Mouse (Mus musculus) lung, embryonic 16.5 days (tissue): ENCODE data around the gene Taf1c. TPM values are rescaled to one million over a fixed set of nuclear protein-coding genes. Genes with fewer than 3 reads are reported as not detected.

Experiments
- ATAC-seq: fragments of 200-750 bp; cut with Nextera tagmentation; 2 replicates; pipeline ENCODE4 v1.8.0; 2017; ENCODE audit warnings: low read depth, mild to moderate bottlenecking, moderate library complexity
- H3K27ac ChIP-seq: fragments of 300-500 bp; sonication (generic); 2 replicates; pipeline ENCODE4 v1.5.1; 2014; ENCODE audit warnings: mild to moderate bottlenecking, control low read depth, low read length
- H3K27me3 ChIP-seq: fragments of 300-500 bp; sonication (generic); 2 replicates; pipeline ENCODE4 v1.6.1; 2014; ENCODE audit warnings: low read depth, low read length, mixed read lengths; ENCODE audit not compliant: control insufficient read depth, insufficient read depth
- H3K36me3 ChIP-seq: fragments of 300-500 bp; sonication (generic); 2 replicates; pipeline ENCODE4 v1.6.1; 2014; ENCODE audit warnings: low read length; ENCODE audit not compliant: control insufficient read depth, insufficient read depth
- H3K4me1 ChIP-seq: fragments of 300-500 bp; sonication (generic); replicated peaks from 2 replicates; pipeline ENCODE4 v1.6.1; 2014; ENCODE audit warnings: low read length, mixed read lengths; ENCODE audit not compliant: control insufficient read depth, insufficient read depth
- H3K4me2 ChIP-seq: fragments of 300-500 bp; sonication (generic); 2 replicates; pipeline ENCODE4 v1.6.1; 2014; ENCODE audit warnings: low read depth, low read length, control low read depth
- H3K4me3 ChIP-seq: fragments of 300-500 bp; sonication (generic); 2 replicates; pipeline ENCODE4 v1.5.1; 2014; ENCODE audit warnings: mild to moderate bottlenecking, low read length, control low read depth
- H3K9ac ChIP-seq: fragments of 300-500 bp; sonication (generic); 2 replicates; pipeline ENCODE4 v1.6.1; 2014; ENCODE audit warnings: low read length, control low read depth
- H3K9me3 ChIP-seq: fragments of 300-500 bp; sonication (generic); 2 replicates; pipeline ENCODE4 v1.6.1; 2016; ENCODE audit warnings: low read length; ENCODE audit not compliant: control insufficient read depth
- WGBS: fragments of 180-500 bp; shearing (Covaris S2); extraction: QIAGEN DNeasy Blood & Tissue Kit; methylation state at CpG from one replicate; pipeline ENCODE4 v1.1.7; 2014; 5-methylcytosine and 5-hydroxymethylcytosine counted together
- polyA plus RNA-seq: library from polyadenylated mRNA; unstranded; fragments of >200 nt; fragmentation: Nextera tagmentation; extraction: Ambion mirVana; gene quantifications from 2 replicates; pipeline ENCODE4 v1.2.1, GENCODE M21; 2015

Taf1c gene
- polyA plus RNA-seq, 1 experiment from 2014 or later: 10.6 TPM

DNA sequence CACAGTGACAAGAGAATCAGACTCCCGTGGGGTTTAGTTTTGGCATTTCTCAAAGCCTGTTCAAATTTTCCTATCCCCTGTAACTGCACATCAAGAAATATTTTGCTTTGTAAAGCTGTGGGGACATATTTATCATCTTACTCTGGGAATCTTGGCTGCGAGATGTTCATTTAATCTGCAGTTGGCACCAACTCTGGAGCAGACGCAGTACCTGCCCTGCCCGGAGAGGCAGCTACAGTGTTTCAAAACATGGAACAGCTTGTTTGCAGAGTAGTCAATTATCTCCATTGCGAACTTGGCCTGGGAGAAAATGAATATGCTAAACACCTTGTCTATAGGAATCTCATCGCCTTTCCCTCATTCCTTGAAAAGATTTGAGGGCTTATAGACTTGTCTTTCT is 33.2 kb upstream of the Taf1c start:
- WGBS: 65% methylated on average over 6 of the region's 6 CpGs
- Histone ChIP-seq H3K4me3 (no peak overlapping the region), H3K27ac (no peak overlapping the region), H3K9me3 (no peaks in the 10 kb centered on the region), H3K36me3 (no peaks in the 10 kb centered on the region), H3K4me1 (peaks cover 4% of the 10 kb centered on the region), H3K9ac (no peak overlapping the region), H3K4me2 (no peak overlapping the region), H3K27me3 (peaks cover 11% of the 10 kb centered on the region)
- ATAC-seq: no peak

DNA sequence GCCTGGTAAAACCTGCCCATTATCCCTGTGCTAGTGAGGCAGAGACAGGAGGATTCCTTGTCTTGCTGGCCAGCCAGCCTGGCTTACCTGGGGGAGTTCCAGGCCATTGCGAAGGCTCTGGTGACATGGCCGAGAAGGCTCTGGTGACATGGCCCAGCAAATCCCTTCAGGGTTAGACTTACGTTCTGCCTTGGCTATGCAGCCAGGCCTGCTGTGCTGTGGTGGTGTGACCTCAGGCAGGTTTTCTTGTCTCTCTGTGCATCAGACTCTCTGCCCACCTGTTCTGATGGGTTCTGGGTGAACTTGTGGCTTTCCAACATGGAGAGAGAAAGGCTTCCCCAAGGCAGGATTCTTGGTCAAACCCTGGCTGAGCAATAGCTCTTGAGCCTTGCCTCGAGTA is 32.4 kb upstream of the Taf1c start:
- Histone ChIP-seq H3K4me2 (no peak overlapping the region), H3K27me3 (peaks cover 17% of the 10 kb centered on the region), H3K27ac (no peak overlapping the region), H3K9ac (no peak overlapping the region), H3K9me3 (no peaks in the 10 kb centered on the region), H3K4me3 (no peak overlapping the region), H3K4me1 (peaks cover 4% of the 10 kb centered on the region), H3K36me3 (no peaks in the 10 kb centered on the region)
- ATAC-seq: no peak
- 73% methylated on average over 4 of the region's 4 CpGs for WGBS

DNA sequence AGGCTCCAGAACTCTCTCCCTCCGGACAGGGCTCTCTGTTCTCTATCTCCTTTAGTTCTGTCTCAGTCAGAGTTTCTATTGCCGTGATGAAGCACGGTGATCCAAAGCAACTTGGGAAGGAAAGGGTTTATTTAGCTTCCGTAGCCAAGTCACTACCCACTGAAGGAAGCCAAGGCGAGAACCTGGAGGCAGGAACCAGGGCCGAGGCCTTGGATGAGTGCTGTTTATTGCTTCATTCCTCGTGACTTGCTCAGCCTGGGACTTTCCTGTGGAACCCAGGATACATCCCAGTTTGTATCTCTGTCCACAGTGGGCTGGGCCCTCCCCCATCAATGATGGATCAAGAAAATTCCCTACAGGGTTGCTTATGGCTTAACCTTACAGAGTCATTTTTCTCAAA is 31.7 kb upstream of the Taf1c start:
- H3K4me2 ChIP-seq: no peak overlapping the region
- H3K27ac ChIP-seq: no peak overlapping the region
- H3K4me1 ChIP-seq: peaks cover 4% of the 10 kb centered on the region
- H3K9me3 ChIP-seq: no peaks in the 10 kb centered on the region
- H3K4me3 ChIP-seq: no peak overlapping the region
- no peak overlapping the region for H3K9ac ChIP-seq
- no peaks in the 10 kb centered on the region for H3K36me3 ChIP-seq
- peaks cover 21% of the 10 kb centered on the region for H3K27me3 ChIP-seq
- ATAC-seq: no peak
- 48% methylated on average over 7 of the region's 7 CpGs for WGBS

DNA sequence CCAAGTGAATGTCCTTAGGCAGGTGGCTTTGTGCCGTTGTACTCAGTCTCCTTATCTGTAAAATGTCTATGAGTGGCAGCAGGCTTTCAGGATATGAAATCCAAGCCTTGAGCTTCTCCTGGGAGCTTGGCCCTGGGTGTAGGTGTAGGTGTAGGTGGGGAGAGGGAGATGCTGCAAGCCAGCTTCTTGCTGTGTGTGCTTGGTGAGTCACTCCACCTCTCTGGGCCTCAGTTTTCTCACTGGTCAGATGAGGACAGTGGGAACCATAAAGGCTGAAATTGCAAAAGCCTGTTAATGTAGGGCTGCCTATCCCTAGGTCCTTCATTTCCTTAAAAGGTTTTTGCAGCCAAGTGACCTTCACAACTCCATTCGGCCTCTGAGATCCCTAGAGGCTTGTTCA is 30.9 kb upstream of the Taf1c start:
- Histone ChIP-seq H3K9me3 (no peaks in the 10 kb centered on the region), H3K27me3 (peaks cover 26% of the 10 kb centered on the region), H3K4me3 (no peak overlapping the region), H3K4me2 (no peak overlapping the region), H3K36me3 (no peaks in the 10 kb centered on the region), H3K9ac (no peak overlapping the region), H3K4me1 (peaks cover 4% of the 10 kb centered on the region), H3K27ac (no peak overlapping the region)
- ATAC-seq: no peak
- 39% methylated on average over 2 of the region's 2 CpGs for WGBS

DNA sequence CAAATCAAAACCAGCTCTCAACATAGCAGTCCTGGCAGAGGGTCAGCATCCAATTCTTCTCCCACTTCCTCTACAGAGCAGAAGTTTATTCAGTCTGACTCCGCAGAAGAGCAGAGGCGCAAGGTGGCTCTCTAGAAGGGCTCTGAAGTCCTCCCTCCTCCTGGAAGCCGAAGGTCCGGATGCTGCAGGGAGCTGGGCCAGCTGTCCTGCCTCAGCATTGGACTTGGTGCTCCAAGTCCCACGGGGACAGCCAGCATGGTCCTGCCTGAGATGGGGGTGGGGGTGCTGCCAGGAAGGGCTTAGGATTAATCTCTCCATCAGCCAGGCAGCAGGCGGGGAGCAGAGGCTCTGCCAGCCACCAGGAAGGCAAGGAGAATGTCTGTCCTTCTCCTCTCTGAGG is 30.4 kb upstream of the Taf1c start, which contains the start of gene Kcng4:
TSS of gene Kcng4 (minus strand) at position 303 of the 400 bp plus-strand sequence.
- WGBS: 18% methylated on average over 6 of the region's 6 CpGs
- Histone ChIP-seq H3K9ac (no peak within 1 kb of the TSS), H3K4me1 (peaks cover 4% of the 10 kb centered on the region), H3K36me3 (no peaks in the 10 kb centered on the region), H3K4me3 (no peak within 1 kb of the TSS), H3K27me3 (peaks cover 26% of the 10 kb centered on the region), H3K4me2 (no peak within 1 kb of the TSS), H3K9me3 (no peaks in the 10 kb centered on the region), H3K27ac (no peak within 1 kb of the TSS)
- peak; percentile 34; the same call in 1 of the 2 replicates for ATAC-seq

DNA sequence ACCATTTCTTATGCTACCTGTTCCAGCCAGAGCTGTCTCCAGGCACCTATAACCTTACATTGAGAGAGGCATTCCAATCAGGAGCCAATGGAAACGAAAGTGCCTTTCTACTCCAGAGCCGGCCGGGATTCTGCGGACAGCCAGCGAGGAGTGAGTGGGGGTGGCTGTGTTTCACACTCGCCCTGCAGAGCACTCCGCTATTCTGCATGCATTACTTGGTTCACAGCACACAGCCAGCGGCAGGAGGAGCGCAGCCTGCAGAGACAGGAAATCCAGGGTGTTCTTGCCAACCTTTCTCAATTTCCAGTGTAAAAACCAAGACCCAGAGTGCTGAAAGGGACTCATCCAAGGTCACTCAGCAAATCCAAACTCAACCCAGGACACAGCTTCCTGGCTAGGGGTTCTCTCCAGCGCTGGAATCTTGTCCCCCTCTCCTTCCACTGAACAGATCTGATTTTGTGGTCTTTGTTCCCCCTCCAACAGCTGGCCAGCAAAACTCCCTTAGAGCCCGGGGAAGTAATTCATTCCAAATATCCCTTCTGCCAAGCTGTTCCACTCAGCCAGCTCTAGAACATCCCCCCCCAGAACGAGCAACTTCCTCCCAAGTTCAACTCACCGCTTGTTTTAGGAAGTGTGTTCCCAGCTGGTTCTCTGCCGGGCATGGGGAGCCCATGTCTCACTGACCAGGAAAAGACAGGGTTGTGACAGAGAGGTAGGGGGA is 29.8 kb upstream of the Taf1c start:
- Histone ChIP-seq H3K4me3 (no peak overlapping the region), H3K9ac (no peak overlapping the region), H3K4me2 (no peak overlapping the region), H3K27me3 (peaks cover 26% of the 10 kb centered on the region), H3K9me3 (no peaks in the 10 kb centered on the region), H3K27ac (no peak overlapping the region), H3K4me1 (peaks cover 4% of the 10 kb centered on the region), H3K36me3 (no peaks in the 10 kb centered on the region)
- ATAC-seq: 0 out of 2 replicates have a peak, but pooled peaks have one; percentile 15
- 24% methylated on average over 14 of the region's 14 CpGs for WGBS

DNA sequence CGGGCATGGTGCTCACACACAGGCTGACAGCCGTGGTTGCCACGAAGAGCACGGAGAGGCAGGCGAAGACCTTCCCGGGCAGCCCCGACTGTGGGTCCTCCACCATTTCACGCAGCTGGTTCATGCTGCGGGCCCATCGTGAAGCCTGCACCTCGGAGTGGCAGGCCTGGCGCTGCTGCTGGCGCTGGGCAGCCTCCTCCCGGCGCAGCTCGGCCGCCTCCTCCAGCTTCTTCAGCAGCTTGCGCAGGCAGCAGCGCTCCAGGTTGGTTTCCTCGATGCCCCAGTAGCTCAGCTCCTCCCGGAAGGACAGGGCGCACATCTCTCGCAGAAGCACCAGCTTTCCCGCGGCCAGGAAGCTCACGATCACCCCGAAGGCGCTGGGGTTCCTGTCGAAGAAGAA is 27.9 kb upstream of the Taf1c start:
- Histone ChIP-seq H3K27ac (no peak overlapping the region), H3K9ac (no peak overlapping the region), H3K4me3 (no peak overlapping the region), H3K9me3 (no peaks in the 10 kb centered on the region), H3K27me3 (peaks cover 26% of the 10 kb centered on the region), H3K4me1 (peaks cover 4% of the 10 kb centered on the region), H3K4me2 (no peak overlapping the region), H3K36me3 (no peaks in the 10 kb centered on the region)
- no peak for ATAC-seq
- 36% methylated on average over 29 of the region's 29 CpGs for WGBS

DNA sequence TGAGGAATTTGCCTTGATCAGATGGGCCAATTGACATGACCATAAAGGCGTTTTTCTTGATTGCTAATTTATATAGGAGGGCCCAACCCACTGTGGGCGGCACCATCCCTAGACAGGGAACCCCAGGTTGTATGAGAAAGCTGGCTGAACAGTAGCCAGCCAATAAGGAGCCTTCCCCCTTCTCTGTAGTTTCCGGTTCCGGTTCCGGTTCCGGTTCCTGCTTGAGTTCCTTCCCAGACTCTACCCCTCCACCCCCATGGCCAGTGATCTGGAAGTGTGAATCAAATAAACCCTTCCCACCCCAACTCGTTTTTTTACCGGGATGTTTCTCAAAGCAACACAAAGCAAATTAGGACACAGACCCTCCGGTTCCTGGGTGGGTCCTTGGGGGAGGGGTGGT is 27.2 kb upstream of the Taf1c start:
- Histone ChIP-seq H3K4me1 (peaks cover 4% of the 10 kb centered on the region), H3K9ac (no peak overlapping the region), H3K4me3 (no peak overlapping the region), H3K9me3 (no peaks in the 10 kb centered on the region), H3K27ac (no peak overlapping the region), H3K4me2 (no peak overlapping the region), H3K27me3 (peaks cover 26% of the 10 kb centered on the region), H3K36me3 (no peaks in the 10 kb centered on the region)
- 80% methylated on average over 9 of the region's 9 CpGs for WGBS
- no peak for ATAC-seq

DNA sequence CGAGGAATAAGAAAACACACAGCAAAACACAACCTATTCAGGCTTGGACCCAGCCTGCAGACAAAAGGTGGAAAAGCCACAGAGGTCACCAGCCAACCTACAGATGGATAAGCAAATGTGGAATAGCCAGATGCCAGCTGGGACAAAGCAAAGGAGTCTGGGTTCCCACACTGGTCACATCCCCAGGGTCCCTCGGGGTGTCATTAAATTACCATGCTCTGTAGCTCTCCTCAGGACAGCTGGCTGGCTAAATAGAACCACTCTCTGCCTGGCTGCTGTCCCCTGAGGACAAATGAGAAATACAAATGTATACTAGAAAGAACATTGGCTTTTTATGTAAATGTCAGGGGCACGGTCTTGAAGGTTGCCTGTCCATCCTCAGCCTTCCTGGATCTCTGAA is 25.8 kb upstream of the Taf1c start:
- no peak for ATAC-seq
- no peaks in the 10 kb centered on the region for H3K9me3 ChIP-seq

More for the DNA sequence above, 25.8 kb upstream of the Taf1c start:
- H3K4me1 ChIP-seq: peaks cover 4% of the 10 kb centered on the region
- 48% methylated on average over 3 of the region's 3 CpGs for WGBS
- H3K4me2 ChIP-seq: no peak overlapping the region
- peaks cover 26% of the 10 kb centered on the region for H3K27me3 ChIP-seq
- H3K36me3 ChIP-seq: no peaks in the 10 kb centered on the region
- no peak overlapping the region for H3K9ac ChIP-seq
- H3K4me3 ChIP-seq: no peak overlapping the region
- no peak overlapping the region for H3K27ac ChIP-seq
